Mouse (Mus musculus) left cerebral cortex, adult 11 months (tissue): Measurements from ENCODE around the gene Cd276.

Source experiments
- DNase-seq: peaks from one replicate; pipeline ENCODE4 v3.0.0; 2022; ENCODE audit warnings: low spot score

Cd276 gene

DNA sequence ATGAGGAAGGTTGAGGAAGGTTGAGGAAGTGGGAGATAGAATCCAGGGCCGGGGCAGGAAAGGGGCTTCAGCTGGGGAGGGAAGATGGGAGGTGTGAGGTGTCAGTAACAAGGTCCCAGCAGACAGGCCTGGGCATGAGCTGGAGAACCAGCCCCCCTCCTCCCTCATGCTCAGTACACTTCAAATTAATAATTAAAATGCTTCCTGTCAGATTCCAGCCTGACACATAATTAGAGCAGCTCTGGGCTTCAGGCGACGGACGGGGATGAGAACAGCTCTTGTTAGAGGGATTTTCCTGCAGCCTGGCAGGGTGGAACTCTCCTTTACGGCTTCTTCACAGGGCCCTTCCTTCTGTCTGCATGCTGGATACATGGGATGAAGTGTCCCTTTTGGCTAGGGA, 41.5 kb downstream of the Cd276 start:
- no peak for DNase-seq

DNA sequence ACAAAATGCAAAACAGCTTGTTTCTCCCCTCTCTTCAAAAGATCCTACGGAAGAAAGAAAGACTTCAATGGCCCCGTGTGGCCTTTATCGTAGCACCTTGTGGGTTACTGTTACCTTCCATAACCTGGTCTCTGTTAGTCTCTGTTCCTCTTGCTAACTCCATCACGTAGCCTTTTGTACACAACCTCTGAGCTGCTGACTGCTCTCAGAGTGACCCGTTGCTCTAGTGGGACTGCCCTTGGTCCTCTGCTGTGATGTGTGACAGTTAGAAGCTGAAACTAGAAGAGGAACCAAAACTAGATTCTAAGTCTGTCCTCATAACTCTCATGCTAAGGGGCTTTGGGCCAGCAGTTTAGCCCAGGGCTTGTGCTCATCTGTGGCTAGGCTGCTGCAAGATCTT, 44.8 kb downstream of the Cd276 start:
- no peak for DNase-seq

DNA sequence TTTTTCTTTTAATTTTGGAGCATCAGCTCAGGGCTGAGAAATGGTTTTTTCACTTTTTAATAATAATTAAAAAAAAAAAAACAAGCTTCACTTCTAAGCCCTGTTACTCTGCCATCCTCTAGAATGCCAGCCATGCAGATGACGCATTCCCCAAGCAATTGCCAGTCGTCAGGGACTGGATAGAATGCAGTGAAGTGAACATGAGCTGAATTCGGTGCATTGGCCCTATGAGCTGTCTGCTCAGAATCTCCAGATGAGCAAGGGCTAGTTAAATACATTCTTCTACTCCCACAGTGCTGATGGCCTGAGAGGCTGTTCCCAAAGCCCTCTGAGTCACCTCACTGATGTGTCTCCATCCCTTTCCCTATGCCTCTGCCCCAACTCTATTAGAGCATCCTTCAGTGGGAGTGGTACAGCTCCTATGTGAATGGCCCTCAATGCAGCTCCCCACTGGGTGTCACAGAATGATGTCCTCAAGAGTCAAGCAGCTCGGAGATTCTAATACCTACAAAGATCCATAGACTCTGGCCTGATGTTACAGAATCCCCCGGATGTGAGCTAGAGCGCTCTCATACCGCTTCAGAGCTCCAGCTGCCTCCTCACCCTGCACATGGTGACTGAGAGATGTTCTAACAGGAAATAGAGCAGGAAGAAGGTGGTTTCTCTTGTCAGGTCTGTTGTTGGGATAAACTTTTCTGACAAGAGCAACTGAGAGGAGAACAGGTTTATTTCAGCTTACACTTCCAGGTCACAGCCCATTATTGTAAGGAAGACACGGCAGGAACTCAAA, 47.8 kb downstream of the Cd276 start:
- no peak for DNase-seq

DNA sequence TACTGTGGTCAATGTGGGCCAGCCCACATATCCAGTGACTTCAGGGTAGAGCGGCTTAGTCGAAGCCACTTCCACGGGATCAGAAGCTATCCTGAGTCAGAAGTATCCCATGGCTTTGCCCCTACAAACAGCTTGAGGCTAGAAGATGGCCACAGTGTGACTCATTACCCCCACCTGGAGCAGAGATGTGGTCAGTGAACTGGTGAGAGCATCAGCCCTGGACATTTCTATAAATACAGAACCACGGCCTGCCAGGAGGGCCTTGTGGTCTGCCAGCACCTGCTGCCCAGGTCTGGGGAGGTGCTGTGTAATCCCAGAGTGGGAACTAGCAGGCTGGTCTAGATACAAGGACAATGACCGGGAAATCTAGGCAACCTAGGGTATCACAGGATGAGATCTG, 54.3 kb downstream of the Cd276 start:
- DNase-seq: no peak

- no peak for DNase-seq
These were observed 57.3 kb downstream of the Cd276 start for GRCm38 (mm10) chr9:58497942-58498341.

GRCm38 (mm10) chr9:58496470-58497182, 58.6 kb downstream of the Cd276 start:
- DNase-seq: no peak

GRCm38 (mm10) chr9:58495035-58495434, 60.2 kb downstream of the Cd276 start:
- no peak for DNase-seq

DNA sequence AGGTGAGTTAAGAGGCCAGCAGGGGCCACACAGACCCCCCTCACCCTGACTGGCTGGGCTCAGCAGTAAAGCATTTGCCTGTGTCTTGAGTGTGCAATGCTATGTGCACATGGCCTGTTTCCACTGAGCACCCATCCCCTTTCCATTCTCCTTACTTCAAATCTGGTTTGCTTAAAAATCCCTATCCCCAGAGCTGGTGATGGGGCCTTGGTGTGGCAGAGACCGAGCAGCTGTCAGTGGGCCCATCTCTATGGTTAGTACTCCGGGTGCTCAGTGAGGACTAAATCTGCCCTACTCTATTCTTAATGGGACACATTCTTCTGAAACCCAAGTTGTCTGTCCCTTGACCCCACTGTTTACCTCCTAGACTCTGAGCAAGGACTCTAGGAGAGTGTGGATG, 64.8 kb downstream of the Cd276 start:
- DNase-seq: no peak

GRCm38 (mm10) chr9:58489865-58490165, 65.4 kb downstream of the Cd276 start:
- no peak for DNase-seq

GRCm38 (mm10) chr9:58489133-58489864, 65.9 kb downstream of the Cd276 start:
- DNase-seq: no peak

GRCm38 (mm10) chr9:58487851-58488801, 67.1 kb downstream of the Cd276 start, which contains the start of gene Insyn1:
Gene Insyn1, plus strand, starts transcription at chr9:58488603.
- no peak for DNase-seq

DNA sequence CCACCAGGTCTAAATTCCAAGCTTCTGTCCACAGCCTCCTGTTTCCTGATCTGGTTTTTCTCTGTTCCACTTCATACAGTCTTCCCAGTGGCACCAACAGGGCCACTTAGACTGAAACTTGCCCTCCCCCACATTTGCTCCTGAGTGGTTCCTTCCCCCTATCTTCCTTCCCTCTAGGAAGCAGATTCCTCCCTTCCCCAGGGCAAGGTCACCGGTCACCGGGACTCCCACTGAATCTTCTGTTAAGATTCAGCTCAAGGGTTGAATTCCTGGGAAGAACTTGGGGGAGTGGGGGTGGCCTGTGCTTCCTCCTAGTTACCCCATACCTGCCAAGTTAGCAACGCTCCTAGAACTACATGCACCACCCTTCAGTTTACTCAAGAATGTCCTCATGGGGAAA, 68.2 kb downstream of the Cd276 start:
- DNase-seq: no peak
